Mouse (Mus musculus) adrenal gland, postnatal 14 days (tissue): ENCODE measurements around the gene Dtnb. TPM values are rescaled to one million over a fixed set of nuclear protein-coding genes. Genes with fewer than 3 reads are reported as not detected.

Source experiments
- DNase-seq: peaks from one replicate; pipeline ENCODE4 v3.0.0; 2021; ENCODE audit warnings: mixed read lengths
- total RNA-seq: library from RNA; stranded (reverse); gene quantifications from 2 replicates; pipeline ENCODE4 v1.2.3, GENCODE M21; 2021

Dtnb gene
- total RNA-seq, 1 experiment from 2014 or later = 26.0 TPM

DNA sequence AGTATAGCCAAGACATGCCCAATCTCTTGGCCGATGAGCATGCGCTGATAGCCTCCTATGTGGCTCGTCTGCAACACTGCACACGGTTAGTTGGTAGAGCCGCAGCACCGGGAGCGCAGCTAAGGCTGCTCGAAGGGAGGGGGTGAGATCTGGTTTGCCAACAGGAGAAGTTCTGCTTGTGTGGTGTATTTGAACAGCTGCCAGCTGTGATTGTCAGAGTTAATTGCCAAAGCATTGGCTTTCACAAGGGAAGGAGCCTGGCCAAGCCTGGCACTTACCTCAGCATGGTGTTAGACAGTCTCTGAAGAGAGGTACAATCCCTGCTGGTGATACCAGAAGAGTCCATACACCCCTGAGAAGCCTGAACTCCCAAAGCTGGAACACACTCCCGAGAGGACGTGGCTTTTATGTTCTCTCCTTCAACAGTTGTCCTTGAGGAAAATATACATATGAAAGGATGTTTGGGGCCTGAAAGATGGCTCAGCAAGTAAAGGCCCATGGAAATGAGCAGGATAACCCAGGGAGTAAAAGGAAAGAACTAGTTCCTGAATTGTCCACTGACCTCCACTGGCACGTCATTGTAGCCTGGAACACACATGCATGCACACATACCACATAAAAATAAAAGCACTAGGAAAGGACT is 160.6 kb downstream of the Dtnb start:
- DNase-seq = peak; percentile 54

DNA sequence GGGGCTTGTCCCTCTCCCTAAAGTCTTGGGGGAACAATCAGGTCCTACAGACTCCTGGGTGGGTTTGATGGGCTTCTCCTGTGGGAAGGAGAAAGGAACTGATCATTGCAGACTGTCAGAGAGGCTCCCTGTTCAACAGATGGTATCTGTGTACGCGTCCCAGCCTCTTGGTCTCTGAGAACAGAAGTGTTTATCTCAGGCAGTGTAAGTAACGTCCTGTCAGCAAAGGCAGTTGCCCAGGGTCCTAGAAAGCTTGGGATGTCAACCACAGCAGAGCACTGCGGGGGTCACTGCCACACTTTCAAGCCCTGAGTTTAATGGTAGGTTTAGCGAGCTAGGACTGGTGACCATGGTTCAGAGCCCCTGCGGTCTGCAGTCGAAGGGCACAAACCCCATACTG is 161.1 kb downstream of the Dtnb start:
- DNase-seq = no peak

DNA sequence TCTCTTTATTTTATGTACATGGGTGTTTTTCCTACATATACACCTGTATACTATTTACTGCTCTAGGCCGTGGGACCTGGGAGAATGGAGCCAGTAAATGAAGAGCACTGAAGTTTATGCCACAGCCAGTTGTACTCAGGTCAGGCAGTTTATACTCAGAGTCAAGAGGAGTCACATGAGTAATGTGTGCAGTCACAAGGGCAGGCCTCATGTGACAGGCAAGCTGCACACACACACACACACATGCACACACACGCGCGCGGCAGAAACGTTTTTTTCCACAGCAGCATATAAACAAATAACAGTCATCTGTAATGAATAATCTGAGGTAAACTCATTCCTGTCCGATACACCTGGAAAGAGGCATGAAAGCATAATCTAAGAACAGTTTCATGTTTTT is 164.8 kb downstream of the Dtnb start:
- no peak for DNase-seq

DNA sequence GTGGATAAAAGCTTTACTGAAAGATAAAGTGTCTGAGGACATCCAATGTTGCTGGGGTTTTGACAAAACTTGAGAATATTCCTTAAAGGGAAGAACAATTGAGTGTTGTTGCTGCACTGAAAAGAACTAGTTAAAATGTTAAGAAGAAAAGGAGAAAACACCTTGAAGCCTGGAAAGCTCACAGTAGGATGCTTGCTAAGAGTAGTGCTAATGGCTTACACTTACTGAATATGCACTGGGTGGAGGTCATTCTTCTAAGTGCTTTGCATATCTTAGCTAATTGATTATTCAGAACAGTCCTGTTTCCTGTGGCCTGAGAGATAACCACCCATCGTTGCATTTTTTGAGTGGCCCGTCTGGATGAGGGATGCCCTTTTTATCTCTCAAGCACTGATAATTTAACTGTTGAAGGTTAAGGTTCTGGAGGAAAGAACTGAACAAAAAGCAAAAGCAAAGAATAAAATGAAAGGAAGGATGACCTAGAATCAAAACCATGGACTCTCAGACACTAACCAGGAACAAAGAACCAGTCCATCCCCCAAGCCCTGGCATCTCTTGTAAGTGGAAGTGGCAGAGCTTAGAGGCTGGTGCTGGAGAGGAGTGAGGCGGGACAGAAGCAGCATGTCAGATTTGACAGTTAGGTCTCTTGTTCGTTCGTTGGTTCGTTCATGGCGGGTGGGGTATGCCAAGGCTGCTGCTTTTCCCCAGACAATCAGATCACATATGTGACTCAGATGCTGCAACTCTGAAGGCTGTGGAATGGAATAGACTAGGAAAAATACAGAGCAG is 166.8 kb downstream of the Dtnb start:
- DNase-seq = peak; percentile 45

DNA sequence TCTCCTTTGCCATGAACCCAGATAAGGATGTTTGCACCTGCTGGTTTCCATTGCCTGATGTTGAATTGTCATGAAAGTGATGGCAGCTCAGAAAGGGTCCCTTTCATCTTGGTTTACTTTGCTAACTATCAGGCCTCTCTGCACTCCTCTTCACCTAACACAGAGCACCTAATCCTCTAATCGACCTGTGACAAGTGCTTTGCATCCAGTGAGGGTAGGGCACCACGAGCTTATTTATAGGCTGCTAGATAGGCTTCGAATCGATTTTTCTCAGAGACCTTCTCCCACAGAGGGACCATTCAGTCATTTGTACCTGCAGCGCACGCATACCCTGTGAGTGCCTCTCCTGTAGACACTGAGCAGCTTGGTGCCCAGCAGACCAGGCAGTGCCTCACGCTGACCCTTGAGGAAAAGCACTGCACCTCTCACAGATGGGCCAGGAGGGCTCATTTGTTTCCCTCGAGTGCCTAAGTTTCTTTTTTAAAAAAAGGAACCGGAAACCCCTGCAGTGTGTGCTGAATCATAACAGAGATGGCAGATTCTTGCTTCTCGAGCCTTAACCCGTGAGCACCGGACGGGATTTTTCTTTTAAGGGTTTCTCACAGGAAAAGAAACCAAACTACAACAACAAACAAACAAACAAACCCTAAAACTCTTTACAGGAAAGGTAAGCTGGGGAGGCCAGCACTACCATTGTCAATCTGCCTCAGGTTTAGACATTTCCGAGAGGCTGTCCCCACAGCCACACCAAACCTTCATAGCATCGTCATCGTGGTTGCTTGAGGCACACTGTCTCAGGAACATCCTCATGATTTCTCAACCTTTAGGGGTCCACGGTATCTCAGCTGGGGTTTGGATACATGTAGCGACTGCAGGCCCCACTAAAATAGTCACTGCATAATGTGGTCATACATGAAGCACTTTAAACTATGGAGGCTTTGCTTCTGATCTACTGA is 167.8 kb downstream of the Dtnb start:
- no peak for DNase-seq

DNA sequence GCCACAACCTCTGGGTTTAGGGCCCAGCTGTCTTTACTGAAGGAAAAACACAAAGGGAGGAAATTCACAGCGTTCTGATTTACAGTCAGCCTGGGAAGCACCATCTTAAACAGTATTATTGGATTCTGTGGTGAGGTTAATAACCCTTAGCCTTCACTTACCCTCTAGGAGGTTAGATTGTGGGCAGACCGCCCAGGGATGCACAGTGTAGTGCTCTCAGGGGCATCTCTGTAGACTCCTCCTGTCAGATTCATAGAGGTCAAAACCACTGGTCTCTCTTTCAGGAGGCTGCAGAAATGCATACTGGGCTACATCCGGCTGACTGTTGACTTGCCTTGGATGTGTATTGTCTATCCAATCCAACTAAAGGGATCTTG is 168.5 kb downstream of the Dtnb start:
- no peak for DNase-seq

DNA sequence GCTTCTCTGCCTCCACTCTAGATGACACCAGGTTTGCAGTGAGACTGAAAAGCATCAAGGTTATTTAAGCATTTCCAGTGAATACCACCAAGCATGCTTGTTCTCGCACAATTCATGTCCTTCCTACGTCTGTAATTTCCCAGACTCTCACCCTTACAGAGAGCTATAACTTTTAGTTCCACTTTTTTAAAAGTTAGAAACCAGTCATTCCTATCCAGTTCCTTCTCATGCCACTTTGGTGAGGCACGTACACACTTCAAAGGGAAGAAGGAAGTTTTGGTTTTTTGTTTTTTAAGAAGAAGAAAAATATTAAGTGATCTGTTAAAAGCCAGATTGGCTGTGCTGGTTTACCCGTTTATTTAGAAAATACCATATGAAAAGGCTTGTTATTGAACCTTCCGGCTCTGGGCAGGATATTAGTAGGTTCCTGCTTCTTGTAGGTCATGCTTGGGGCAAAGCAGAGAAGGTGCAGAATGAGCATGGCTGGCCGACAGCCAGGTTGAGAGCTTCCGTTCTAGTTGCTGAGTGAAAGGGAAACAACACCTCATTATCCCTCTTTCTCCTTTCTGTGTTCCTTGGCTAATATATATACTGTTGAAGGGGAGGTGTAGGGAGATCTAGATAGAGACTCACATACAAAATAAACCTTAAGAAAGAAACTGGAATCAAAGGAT is 173.4 kb downstream of the Dtnb start:
- DNase-seq = peak; percentile 54

DNA sequence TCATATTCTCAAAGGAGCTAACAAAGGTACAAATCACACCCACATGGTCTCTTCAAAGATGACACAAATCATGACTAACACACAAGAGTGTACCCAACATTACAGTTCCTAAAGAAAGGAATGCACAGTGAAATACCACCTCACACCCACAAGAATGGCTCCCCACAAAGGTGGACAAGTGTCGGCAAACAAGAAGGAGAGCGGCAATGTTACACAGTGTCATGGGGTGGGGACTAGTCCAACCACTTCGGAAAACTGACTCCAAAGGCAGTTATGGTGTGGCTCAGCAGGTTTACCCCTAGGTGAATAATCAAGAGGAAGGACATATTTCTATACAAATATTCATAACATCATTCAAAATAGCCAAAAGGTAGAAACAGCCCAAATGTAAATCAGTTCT is 174.2 kb downstream of the Dtnb start:
- DNase-seq = no peak

DNA sequence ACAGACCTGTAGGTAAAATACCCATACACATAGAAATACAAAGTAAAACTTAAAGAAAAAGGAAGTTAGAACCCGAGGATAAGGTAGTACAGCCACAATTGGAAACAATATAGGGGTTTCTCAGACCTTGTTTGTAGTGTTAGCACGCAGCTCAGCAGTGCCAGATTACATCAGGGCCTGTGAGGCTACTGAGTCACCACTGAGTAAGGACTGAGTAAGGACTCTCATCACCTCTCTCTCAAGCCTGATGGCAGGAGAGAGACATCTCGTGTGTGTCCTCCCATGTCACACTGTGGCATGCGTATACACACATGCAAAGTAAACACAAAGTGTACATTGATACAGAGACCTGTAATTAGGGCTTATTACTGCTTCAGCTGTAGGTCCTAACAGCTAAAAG is 175.4 kb downstream of the Dtnb start:
- no peak for DNase-seq

DNA sequence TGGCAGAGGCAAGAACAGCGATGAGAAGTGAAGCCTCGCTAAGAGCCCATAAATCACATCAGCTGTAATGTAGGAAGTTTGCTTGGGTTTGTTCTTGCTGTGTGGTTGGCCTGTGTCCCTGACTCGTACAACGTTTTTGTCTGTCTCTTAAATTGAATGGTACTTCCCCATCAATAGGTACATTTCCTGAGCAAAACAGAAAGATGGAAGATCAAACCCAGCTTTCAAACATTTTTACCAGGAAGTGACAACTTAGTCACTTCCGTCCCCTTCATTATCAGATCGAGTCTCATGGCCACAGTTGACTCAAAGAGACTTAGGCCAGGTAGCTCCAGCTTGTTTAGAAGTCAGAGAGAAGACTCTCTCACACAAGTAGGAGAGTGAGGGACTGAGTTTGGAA is 183.3 kb downstream of the Dtnb start:
- no peak for DNase-seq

DNA sequence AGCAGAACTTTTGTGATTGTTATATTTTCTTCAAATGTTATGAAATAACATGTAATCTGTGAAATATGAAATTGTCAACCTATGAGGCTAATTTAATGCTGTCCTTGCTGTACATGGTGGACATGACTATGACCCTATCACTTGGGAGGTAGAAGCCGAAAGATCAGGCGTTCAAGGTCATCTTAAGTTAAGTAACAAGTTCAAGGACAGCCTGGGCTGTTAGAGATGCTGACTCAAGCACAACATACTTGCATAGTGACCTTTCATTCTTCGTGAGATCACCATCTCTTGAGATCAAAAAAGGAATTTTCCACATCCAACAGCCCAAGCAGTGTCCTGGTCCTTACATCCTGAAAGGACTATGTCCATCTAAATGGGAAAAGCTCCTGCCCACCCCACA is 184.0 kb downstream of the Dtnb start:
- no peak for DNase-seq

DNA sequence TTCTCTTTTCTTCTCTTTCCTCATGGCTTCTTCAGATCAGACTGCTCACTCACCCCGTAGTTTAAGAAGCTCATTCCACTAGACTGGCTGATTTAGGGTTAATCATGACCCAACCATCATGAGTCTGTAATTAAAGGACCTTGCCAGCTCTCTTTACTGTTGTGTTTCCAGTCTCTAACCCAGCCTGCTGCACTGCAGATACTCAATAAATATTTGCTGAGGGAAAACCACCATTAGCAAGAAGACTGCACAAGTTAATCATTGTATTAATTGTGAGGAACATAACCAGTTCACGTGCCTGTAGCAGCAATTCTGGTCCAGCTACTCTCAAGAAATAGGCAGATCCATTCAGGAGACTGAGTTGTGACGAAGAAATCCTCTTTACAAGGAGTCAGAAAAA is 185.9 kb downstream of the Dtnb start:
- no peak for DNase-seq

DNA sequence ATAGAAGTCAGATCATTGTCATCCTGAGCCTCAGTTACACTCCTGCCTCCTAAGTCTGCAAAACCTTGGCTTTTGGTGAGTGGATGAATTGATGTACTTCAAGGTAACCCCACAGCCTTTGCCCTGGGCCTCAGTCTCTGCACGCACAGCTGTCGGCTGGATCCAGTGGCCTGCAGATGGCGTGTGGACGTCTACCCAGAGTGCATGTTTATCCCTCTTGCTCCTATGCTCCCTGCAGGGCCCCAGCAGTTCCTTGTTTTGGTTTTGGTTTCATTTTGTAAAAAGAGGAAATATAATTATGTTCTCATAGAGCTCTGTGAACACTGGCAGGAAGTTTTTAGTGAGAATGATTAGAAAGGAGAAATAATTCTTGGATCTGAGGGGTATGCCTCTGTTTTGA is 187.2 kb downstream of the Dtnb start:
- DNase-seq = peak; percentile 75

DNA sequence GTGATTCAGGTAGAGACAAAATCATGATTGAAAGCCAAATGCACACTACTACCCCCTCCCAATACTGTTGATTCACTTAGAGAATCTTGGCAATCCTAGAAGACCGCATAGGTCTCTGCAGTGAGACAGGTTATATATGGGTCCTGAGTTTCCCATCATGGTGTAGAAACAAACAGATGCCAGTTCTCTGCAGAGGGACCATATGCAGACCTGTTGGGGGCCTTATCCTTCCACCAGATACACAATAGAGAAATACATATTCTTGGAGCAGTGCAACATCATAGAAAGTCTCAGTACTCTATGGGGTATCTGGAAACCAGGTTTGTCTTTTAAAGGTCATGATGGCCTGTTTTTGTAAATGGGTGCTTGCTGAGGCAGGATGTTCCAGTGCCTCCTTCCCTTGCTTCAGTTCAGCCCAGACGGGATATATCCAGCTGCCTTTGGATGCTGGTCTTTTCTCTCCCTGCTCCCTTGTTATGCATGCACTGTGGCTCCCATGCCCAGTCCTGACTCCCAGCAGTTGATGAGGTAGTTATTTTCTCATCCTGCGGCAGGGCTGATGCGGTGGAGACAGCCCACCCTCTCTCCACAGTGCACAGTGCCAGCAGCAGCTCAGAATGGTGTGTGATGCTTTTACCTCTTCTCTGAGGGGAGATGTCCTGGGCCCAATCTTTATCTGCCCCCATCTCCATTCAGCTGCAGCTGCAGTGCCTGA is 188.9 kb downstream of the Dtnb start:
- DNase-seq = no peak

DNA sequence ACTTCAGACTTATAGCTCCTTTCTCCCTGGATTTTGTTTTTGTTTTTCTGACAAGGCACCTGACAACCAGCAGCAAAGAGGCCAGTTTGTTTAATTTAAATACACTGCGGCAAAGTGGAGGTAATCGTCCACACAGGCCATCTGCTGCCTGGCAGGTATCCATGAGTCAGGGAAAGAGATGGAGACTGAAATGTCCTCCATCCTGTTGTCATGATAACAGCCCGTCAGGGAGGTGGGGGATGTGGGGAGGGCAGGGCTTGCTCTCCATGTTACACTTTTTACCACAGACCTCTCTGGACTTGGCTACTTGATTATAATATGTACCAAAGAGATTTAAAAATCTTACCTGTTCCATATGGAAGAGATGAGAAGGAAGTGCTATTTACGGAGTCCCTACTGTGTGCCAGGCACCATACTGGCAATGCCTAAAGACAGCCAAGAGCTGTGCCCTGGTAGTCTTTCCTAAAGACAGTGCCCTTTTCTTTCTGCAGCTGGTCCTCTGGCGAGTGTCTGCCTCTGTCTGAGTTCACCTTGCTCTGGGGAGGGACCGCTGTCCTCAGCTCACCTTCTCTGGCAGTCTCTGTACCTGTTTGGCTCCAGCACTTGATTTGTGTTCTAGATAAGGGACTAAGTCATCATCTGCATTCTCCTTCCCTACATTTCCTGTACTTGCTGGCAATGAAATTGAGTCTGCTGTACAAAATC is 189.6 kb downstream of the Dtnb start:
- DNase-seq = no peak

DNA sequence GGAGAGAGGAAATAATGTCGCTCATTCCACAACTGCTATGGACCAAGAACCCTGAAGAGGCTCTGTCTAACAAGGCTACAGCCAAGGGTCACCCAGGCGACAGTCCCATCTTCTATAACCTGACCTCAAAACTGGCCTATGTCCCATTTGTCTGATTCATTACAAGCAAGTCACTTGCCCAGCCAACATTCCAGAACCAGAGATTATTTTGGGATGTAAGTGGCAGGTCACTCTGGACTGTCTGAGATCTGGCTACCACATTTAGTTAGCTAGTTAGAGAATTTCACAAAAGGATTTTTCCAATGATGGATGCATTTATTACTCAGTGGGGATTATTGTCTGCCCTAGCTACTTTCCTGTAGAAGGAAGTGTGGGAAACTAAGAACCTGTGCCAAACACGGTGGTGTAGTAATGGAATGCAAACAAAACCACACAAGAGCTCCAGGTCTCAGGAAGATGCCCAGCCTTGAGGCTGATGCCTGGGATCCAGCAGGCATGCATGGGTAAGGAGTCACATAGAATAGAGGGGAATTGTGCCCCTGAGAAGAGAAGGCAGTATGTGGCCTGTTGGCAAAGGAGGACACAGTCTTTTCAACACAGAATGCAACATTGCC is 192.1 kb downstream of the Dtnb start:
- peak; percentile 37 for DNase-seq

DNA sequence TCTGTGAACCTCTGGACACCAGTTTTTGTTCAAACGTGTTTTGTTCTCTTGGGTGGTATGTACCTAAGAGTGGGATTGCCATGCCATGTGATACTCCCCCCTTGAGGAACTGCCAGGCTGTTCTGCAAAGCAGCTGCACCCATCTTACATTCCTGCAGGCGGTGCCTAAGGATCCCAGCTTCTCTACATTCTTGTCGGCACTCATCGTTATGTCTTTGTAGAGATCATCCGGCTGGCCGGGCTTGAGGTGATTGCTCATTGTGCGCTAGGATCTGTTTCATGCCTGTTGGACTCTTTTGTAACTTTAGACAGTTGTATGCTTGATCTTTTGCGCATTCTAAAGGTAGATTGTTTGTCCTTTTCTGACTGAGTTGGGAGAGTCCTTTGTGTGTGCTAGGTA is 195.2 kb downstream of the Dtnb start:
- DNase-seq = no peak

DNA sequence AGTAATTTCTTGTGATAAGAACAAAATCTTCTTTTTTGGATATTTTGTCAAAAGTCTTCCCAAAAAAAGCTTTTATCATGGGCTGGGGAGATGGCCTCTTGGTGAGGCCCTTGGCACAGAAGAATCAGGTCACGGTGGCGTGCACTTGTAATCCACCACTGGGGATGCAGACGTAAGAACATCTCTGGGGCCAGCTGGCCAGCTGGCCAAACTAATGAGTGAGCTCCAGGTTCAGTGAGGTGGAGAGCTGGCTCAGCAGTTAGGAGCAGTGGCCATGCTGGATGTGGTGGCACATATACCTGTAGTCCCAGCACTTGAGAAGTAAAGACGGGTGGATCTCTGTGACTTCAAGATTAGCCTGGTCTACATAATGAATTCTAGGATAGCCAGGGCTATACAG is 196.2 kb downstream of the Dtnb start:
- DNase-seq = no peak

DNA sequence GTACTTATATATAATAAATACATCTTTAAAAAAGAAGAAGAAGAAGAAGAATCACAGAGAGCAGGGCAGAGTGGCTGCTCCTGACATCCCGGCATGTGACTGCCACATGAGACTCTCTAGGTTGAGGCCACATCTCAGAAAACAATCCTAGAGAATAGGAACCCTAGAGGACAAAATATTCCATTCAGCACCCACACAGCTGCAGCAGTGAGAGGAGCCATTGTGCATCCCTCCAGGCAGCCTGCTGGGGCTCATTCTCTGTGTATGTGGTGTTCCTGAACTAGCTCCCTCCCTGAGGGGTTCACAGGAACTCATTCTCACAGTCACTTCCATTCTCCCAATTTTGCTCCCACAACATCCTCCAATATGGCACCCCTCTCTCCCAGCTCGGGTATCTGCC is 198.4 kb downstream of the Dtnb start:
- DNase-seq = no peak

DNA sequence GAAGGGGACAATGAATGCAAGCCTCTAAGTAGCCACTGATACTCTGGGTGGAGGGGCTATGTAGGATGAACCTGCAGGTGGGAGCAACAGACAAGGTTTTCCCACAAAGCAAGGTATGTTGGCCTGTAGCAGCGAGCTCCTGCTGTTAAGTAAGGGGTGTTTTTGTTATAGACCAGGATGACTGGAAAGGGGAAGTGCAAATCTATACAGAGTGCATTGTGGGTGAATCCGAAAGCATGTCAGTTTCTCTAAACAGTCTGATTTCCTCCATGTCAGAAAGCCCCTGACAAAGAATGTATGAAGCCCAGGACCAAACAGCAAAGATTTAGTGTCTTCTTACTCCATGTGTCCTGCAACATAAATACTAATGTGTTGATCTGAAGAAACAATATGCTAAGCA is 198.9 kb downstream of the Dtnb start:
- DNase-seq = no peak

DNA sequence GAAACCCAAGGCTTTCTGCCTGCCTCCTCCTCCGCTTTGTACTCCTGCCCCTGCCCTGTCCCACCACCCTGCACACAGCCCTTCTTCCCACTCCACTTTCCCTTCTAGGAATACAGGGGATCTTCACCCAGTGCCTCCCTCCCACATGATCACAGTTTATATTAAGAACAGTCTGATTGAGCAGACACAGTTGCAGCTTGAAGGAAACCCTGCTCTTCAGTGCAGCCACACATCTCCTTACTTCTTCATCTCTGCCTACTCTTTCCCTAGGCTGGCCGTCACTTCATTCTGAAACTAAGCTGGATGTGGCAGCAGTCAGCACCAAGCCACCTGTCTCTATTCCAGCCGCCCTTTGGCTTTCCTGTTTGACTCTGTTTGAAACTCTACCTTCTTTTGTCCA is 201.5 kb downstream of the Dtnb start:
- DNase-seq = no peak
